Mouse (Mus musculus): ENCODE data around the gene Gm20388. TPM values are rescaled to one million over a fixed set of nuclear protein-coding genes. Genes with fewer than 3 reads are reported as not detected.

Gm20388 gene
- polyA plus RNA-seq, 1 experiment: 49.7 TPM

DNA sequence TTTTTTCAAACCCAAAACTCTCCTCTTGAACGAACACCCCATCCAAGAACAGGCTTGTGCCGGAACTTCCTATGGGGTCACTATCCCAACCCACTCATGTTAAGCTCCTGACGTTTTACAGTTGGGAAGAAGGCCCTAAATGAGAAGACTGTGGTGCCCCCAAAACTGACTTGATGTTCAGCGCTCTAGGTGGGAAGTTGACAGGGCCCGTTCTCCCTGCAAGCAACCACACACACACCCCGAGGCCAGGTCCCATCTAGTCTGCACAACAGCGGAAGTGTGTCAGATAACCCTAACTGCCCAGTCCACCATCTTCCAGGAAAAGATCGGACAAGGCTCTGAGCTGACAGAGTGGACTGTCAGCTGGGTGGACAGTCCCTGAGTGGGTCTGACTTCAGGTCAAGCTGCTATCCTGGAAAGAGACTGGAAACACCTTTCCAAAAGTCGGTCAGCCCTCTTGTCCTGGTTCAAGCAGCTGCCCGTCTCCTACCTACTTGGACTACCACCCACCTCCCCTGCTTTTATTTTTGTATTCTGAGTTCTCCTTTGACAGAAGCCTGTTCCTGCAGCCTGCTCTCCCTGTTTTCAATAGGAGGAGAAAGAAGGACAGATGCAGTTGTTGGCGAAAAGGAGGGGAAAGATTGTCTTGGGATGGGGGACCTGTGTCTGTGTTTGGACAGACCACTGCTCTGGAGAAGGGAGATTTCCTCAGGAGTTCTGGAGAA lies 1161.9 kb downstream of the Gm20388 start:
- 23% methylated on average over 11 of the region's 11 CpGs for WGBS
- Histone ChIP-seq H3K4me3 (ENCODE audit: insufficient read depth, low read depth, low read length) (no peak overlapping the region), H3K4me1 (ENCODE audit: control insufficient read depth, insufficient read depth, low read length) (no peaks in the 10 kb centered on the region), H3K27ac (ENCODE audit: insufficient read depth, low read depth, low read length) (no peak overlapping the region), H3K36me3 (ENCODE audit: control insufficient read depth, insufficient read depth, low read length) (no peaks in the 10 kb centered on the region), H3K27me3 (replicated peaks; ENCODE audit: control insufficient read depth, insufficient read depth, low read length) (no peaks in the 10 kb centered on the region; the same call in 1 of the 2 replicates)
- no peak for DNase-seq
- TF ChIP-seq CTCF (conservative IDR thresholded peaks at IDR 0.05; ENCODE audit: insufficient read depth, insufficient read length, low read depth, low read length) (no peak), POLR2A (IDR thresholded peaks at IDR 0.05; ENCODE audit: low read depth, low read length) (no peak)

DNA sequence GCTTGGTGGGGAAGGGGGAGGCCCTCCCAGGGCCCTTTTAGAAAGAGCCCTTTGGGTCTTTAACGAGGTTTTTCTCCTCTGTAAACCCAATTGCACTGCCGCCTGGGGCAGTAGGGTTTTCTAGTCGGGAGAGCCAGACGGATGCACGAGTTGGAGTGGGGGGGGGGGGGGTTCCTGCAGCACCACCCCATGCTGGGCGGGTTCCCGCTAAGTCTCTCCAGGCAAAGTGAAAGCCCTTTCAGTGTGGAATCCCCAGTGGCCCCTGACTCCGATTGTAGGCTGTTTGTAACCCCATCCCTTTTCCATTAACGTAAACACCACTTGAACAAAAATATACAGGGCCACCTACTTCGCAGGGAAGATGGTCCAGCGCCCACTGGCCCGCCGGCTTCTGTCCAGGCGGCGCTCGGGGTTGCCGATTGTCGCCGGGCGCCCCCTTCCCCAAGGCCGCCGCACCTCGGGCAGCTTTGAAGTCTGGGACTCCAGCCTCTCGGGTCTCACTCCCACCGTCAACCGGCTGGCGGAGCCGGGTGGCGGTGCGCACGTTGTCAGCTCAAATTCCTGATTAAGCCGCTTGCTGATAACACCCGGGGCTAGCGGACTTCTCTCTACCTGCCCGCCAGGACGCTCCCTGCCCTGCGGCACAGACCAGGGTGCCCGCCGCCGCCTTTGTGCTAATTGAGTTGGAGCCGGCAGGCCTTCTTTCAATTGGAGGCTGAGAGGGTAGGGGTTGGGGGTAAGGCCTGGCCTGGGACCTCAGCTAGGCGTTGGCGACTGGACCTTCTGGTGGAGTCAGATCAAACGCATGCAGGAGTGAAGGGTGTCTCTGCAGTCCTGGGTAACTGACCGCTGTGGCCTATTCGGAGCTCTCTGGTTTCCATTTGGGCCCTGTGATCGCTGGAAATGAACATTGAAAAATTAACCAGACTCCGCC lies 1162.8 kb downstream of the Gm20388 start:
- WGBS: 4% methylated on average over 48 of the region's 48 CpGs
- Histone ChIP-seq H3K4me3 (ENCODE audit: insufficient read depth, low read depth, low read length) (no peak overlapping the region), H3K36me3 (ENCODE audit: control insufficient read depth, insufficient read depth, low read length) (no peaks in the 10 kb centered on the region), H3K27ac (ENCODE audit: insufficient read depth, low read depth, low read length) (no peak overlapping the region), H3K27me3 (replicated peaks; ENCODE audit: control insufficient read depth, insufficient read depth, low read length) (no peaks in the 10 kb centered on the region; the same call in 1 of the 2 replicates), H3K4me1 (ENCODE audit: control insufficient read depth, insufficient read depth, low read length) (no peaks in the 10 kb centered on the region)
- no peak for DNase-seq
- TF ChIP-seq CTCF (conservative IDR thresholded peaks at IDR 0.05; ENCODE audit: insufficient read depth, insufficient read length, low read depth, low read length) (no peak), POLR2A (IDR thresholded peaks at IDR 0.05; ENCODE audit: low read depth, low read length) (no peak)

DNA sequence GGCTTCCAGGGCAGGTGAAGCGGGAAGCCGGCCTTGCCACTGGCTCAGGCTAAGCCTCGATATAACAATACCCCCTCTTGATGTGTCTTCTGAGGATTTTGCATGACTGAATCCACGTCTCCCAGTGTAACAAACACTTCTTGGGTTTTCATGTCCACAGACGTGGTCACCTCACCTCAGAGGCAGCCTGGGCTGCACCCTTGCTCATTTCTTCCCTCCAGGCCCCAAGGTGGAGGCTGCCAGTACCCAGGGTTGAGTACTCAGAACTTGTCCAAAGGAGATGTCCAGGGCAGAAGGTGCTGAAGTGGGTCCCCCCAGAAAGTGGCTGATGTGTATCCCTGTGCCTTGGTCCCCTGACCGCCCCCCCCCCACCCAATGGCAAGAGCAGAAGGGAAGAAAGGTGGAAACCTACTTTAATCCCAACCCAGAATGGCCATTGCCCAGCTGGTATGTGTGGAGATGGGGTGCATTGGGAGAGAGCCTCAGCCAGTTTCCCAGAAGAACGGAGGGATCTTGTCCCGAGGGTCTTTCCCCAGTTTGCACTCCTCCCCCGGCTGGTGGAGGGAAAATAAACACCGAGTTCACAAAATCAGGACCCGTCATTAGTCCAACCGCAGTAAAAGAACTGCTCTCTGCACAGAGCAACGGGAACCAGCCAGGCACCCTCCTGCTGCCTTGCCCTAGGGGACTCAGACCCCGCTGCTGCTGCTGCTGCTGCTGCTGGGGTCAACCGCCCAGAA lies 1163.6 kb downstream of the Gm20388 start:
- Histone ChIP-seq H3K27me3 (replicated peaks; ENCODE audit: control insufficient read depth, insufficient read depth, low read length) (no peaks in the 10 kb centered on the region; the same call in 1 of the 2 replicates), H3K27ac (ENCODE audit: insufficient read depth, low read depth, low read length) (no peak overlapping the region), H3K4me3 (ENCODE audit: insufficient read depth, low read depth, low read length) (no peak overlapping the region), H3K4me1 (ENCODE audit: control insufficient read depth, insufficient read depth, low read length) (no peaks in the 10 kb centered on the region), H3K36me3 (ENCODE audit: control insufficient read depth, insufficient read depth, low read length) (no peaks in the 10 kb centered on the region)
- TF ChIP-seq POLR2A (IDR thresholded peaks at IDR 0.05; ENCODE audit: low read depth, low read length): no peak
- TF ChIP-seq CTCF (conservative IDR thresholded peaks at IDR 0.05; ENCODE audit: insufficient read depth, insufficient read length, low read depth, low read length): no peak
- DNase-seq: no peak
- WGBS: 6% methylated on average over 15 of the region's 15 CpGs

DNA sequence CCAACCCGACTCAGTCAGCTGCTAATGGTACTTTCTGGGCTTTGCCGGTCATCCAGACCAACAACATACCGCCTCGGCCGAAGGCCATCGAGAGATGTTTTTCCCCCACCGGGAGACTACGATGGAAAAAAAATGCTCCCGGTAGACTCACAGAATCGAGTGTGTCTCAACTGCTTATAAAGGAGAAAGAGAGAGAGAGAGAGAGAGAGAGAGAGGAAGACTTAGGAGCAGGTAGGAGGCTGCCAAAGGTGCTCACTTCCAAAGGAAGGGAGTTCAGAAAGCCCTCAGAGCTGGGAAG lies 1164.2 kb downstream of the Gm20388 start:
- H3K4me3 ChIP-seq (ENCODE audit: insufficient read depth, low read depth, low read length): no peak overlapping the region

DNA sequence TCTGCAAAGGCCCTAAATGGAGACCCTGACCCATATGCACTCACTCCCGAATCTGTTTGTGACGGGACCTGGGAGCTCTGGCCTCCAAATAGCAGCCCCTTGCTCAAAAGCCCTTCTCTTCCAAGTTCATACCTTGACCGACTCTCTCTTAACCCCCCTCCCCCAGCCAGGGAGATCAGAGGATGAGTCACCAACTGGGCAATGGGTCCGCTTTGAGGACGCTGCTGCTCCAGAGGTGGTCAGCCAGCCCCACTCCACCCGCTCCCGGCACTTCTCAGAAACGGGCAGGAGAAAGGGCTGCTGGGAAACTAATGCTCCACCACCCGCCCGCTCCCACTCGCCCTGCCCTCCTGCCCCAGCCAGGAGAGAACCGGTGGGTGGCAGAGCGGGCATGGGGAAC lies 1165.3 kb downstream of the Gm20388 start:
- H3K4me3 ChIP-seq (ENCODE audit: insufficient read depth, low read depth, low read length): no peak overlapping the region
- no peak for DNase-seq
- 6% methylated on average over 13 of the region's 13 CpGs for WGBS
- no peaks in the 10 kb centered on the region for H3K4me1 ChIP-seq (ENCODE audit: control insufficient read depth, insufficient read depth, low read length)
- H3K27me3 ChIP-seq (replicated peaks; ENCODE audit: control insufficient read depth, insufficient read depth, low read length): peaks cover 2% of the 10 kb centered on the region; the same call in 1 of the 2 replicates
- H3K27ac ChIP-seq (ENCODE audit: insufficient read depth, low read depth, low read length): no peak overlapping the region
- TF ChIP-seq CTCF (conservative IDR thresholded peaks at IDR 0.05; ENCODE audit: insufficient read depth, insufficient read length, low read depth, low read length): no peak
- no peak for TF ChIP-seq POLR2A (IDR thresholded peaks at IDR 0.05; ENCODE audit: low read depth, low read length)
- no peaks in the 10 kb centered on the region for H3K36me3 ChIP-seq (ENCODE audit: control insufficient read depth, insufficient read depth, low read length)

More for the DNA sequence above, 1164.2 kb downstream of the Gm20388 start:
- H3K4me1 ChIP-seq (ENCODE audit: control insufficient read depth, insufficient read depth, low read length): no peaks in the 10 kb centered on the region
- WGBS: 2% methylated on average over 10 of the region's 10 CpGs
- no peaks in the 10 kb centered on the region for H3K36me3 ChIP-seq (ENCODE audit: control insufficient read depth, insufficient read depth, low read length)
- DNase-seq: no peak
- TF ChIP-seq CTCF (conservative IDR thresholded peaks at IDR 0.05; ENCODE audit: insufficient read depth, insufficient read length, low read depth, low read length): no peak
- TF ChIP-seq POLR2A (IDR thresholded peaks at IDR 0.05; ENCODE audit: low read depth, low read length): no peak
- no peak overlapping the region for H3K27ac ChIP-seq (ENCODE audit: insufficient read depth, low read depth, low read length)
- no peaks in the 10 kb centered on the region; the same call in 1 of the 2 replicates for H3K27me3 ChIP-seq (replicated peaks; ENCODE audit: control insufficient read depth, insufficient read depth, low read length)

DNA sequence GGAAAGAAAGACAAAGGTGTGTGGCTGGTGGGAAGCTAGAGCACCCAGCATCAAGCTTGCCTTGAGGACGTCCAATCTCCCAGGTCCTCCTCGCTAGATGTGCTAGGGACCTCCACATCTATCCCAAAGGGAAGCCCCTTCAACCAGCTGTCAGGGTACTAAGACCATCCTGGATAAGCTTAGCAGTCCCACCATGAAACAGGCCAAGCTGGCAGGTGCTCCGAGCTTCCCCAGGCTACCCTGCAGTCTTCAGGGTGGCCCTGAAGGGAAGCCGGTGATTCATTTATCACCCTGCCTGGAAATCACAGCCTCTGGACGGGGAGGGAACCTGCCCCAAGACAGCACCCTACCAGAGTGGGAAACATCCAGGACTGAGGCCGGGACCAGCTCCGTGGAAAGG lies 1165.9 kb downstream of the Gm20388 start:
- DNase-seq: no peak
- 11% methylated on average over 7 of the region's 7 CpGs for WGBS
- no peak overlapping the region for H3K27ac ChIP-seq (ENCODE audit: insufficient read depth, low read depth, low read length)
- TF ChIP-seq POLR2A (IDR thresholded peaks at IDR 0.05; ENCODE audit: low read depth, low read length): no peak
- TF ChIP-seq CTCF (conservative IDR thresholded peaks at IDR 0.05; ENCODE audit: insufficient read depth, insufficient read length, low read depth, low read length): no peak
- no peaks in the 10 kb centered on the region for H3K4me1 ChIP-seq (ENCODE audit: control insufficient read depth, insufficient read depth, low read length)
- H3K36me3 ChIP-seq (ENCODE audit: control insufficient read depth, insufficient read depth, low read length): no peaks in the 10 kb centered on the region
- H3K4me3 ChIP-seq (ENCODE audit: insufficient read depth, low read depth, low read length): no peak overlapping the region
- peaks cover 6% of the 10 kb centered on the region; the same call in 1 of the 2 replicates for H3K27me3 ChIP-seq (replicated peaks; ENCODE audit: control insufficient read depth, insufficient read depth, low read length)

Measured in kidney, adult 2 months (tissue).